Mouse (Mus musculus): Measurements from ENCODE around the gene Sltm.

GRCm38 (mm10) chr9:70543048-70543880, 710 bp downstream of the Sltm start:
- TF ChIP-seq CTCF (IDR thresholded peaks at IDR 0.05; ENCODE audit: insufficient read depth, low read length) (no peak), POLR2A (IDR thresholded peaks at IDR 0.05; ENCODE audit: borderline replicate concordance, extremely low read depth, low read depth, low read length) (no peak)

All from lung, adult 2 months (tissue).